Mouse (Mus musculus): ENCODE measurements around the gene Enpp1. TPM values are rescaled to one million over a fixed set of nuclear protein-coding genes. Genes with fewer than 3 reads are reported as not detected.

Enpp1 gene
- total RNA-seq (2014; rRNA removed) (3.5 and 6.3 TPM in 2 replicates), polyA plus RNA-seq (2015; fragmentation: Nextera tagmentation; extraction: Ambion mirVana) (3.0 and 3.5 TPM in 2 replicates)

DNA sequence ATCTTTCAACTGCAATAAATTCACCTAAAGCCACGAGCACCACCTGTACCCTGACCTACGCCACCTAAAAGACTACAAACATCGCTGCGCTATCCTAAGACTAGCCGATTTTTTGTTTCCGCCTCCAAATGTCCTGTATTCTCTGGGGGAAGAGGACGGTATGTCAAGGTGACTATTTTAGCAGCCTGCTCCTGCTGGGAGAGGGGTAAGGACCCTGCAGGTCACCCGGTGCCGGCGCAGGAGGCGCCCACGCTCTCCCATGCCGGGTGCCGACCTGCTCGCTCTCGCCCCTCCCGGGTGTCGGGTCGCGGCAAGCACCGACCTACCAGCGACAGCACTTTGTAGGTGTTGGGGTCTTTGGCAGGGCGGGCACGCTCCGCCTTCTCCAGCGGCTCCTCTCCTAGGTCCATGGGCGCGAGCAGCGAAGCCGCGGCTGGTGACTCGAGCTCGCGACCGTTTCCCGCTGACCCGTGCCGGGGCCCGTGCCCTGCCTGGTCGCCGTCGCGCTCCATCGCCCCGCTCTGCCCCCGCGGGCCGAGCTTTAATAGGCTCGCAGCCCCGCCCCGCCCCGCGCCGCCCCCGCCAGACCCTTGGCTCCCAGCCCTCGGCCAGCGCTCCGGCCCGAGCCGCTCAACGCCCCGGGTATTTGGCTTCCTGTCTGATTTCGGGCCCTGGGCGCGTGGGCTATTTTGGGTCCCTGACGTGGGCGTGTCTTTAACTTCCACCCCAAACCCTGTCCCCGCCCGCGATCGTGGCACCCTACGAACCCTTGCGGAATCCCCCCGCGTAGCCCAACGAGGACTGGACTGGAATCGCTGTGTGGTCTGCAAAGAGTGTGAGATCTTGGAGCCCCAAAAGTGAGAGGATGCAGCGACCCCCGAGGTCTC, at the start of gene Enpp1:
TSS of gene Enpp1 (minus strand) at position 680 of the 887 bp plus-strand sequence.
- Histone ChIP-seq H3K4me2 (ENCODE audit: low read depth, low read length, poor library complexity, severe bottlenecking) (peak within 1 kb of the TSS; percentile 99), H3K36me3 (ENCODE audit: insufficient read depth, low read length) (no peaks in the 10 kb centered on the region), H3K27me3 (ENCODE audit: insufficient read depth, low read length) (no peaks in the 10 kb centered on the region), H3K9me3 (ENCODE audit: low read length) (no peaks in the 10 kb centered on the region), H3K4me3 (ENCODE audit: low read depth, low read length) (peak within 1 kb of the TSS; percentile 75), H3K4me1 (ENCODE audit: insufficient read depth, low read length) (peaks cover 3% of the 10 kb centered on the region; the same call in 1 of the 2 replicates), H3K27ac (ENCODE audit: low read depth, low read length) (no peak within 1 kb of the TSS), H3K9ac (replicated peaks; ENCODE audit: low read length, poor library complexity, severe bottlenecking) (peak within 1 kb of the TSS; percentile 54)
- under 1% methylated on average over 71 of the region's 79 CpGs for WGBS
- peak; percentile 79 for ATAC-seq (ENCODE audit: low FRiP score)
- TF ChIP-seq CTCF (IDR thresholded peaks at IDR 0.05): no peak; the same call in 1 of the 2 replicates
- DNase-seq (ENCODE audit: low spot score): peak; percentile 23

DNA sequence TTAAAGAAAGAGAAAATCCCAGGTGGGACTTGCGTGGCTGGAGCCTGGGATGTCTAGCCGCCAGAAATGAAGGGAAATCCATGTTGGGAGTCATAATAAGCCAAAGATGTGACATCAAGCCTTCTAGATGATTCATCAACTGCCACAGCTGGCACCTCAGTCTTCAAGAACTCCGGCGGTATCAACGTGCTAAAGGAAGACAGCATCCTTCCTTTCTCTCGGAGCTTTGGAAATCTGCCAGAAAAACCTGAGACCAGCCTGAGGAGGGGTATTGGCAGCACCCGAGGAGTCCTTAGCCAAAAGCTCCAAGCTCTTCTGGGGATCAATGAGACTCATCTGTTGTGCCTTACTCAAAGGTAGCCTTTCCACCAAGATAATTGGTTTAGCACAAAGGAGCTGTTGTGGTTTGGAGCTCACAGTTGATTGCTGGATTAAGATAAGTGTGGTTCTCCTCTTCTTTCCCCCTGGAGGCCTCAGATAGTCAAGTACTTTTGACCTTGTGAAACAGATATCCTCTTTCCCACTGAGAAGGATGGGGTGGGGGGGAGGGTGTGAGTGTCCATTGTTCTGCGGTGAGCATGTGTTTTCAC, 46.5 kb upstream of the Enpp1 start:
- WGBS: 65% methylated on average over 8 of the region's 8 CpGs
- no peak overlapping the region for H3K9ac ChIP-seq (replicated peaks; ENCODE audit: low read length, poor library complexity, severe bottlenecking)
- no peaks in the 10 kb centered on the region for H3K9me3 ChIP-seq (ENCODE audit: low read length)
- H3K36me3 ChIP-seq (ENCODE audit: insufficient read depth, low read length): no peaks in the 10 kb centered on the region
- DNase-seq (ENCODE audit: low spot score): no peak
- H3K27me3 ChIP-seq (ENCODE audit: insufficient read depth, low read length): no peaks in the 10 kb centered on the region
- no peak for ATAC-seq (ENCODE audit: low FRiP score)
- H3K4me1 ChIP-seq (ENCODE audit: insufficient read depth, low read length): no peaks in the 10 kb centered on the region; the same call in none of the 2 replicates
- no peak overlapping the region for H3K4me3 ChIP-seq (ENCODE audit: low read depth, low read length)
- no peak for TF ChIP-seq CTCF (IDR thresholded peaks at IDR 0.05)
- H3K4me2 ChIP-seq (ENCODE audit: low read depth, low read length, poor library complexity, severe bottlenecking): no peak overlapping the region
- no peak overlapping the region for H3K27ac ChIP-seq (ENCODE audit: low read depth, low read length)

DNA sequence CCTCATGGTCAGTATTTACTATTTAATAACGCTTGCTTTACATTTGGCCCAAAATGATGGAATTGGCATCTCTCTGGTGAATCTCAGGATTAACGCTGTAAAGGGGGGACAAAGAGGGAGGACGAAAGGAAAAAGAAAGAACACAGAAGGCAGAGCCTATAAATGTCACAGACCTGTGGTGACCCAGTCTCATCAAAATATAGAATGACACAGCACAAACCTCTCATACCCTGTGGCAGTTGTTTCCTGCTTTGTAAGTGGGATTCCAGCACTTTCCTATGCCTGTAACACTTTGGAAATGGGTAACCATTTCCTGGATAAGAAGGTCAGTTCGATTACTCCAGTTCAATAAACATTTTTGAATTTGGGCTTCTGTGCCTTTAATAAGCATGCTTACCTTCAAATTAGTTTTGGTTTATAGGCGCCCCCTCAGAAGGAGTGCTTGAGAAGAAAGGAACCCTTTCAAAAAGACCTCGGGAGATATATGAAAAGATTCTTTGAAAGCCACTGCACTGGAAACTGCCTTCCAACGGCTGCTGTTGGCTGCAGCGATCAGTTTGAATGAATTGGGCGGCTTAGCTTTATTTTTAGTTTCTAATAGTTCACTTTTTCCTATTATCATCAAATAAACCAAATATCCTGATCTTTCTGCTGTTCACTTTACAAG, 43.0 kb upstream of the Enpp1 start:
- no peaks in the 10 kb centered on the region for H3K36me3 ChIP-seq (ENCODE audit: insufficient read depth, low read length)
- H3K4me1 ChIP-seq (ENCODE audit: insufficient read depth, low read length): no peaks in the 10 kb centered on the region; the same call in none of the 2 replicates
- H3K9me3 ChIP-seq (ENCODE audit: low read length): no peaks in the 10 kb centered on the region
- H3K27me3 ChIP-seq (ENCODE audit: insufficient read depth, low read length): no peaks in the 10 kb centered on the region
- WGBS: 44% methylated on average over 9 of the region's 9 CpGs
- ATAC-seq (ENCODE audit: low FRiP score) (no peak), DNase-seq (ENCODE audit: low spot score) (no peak)
- no peak overlapping the region for H3K4me3 ChIP-seq (ENCODE audit: low read depth, low read length)
- H3K9ac ChIP-seq (replicated peaks; ENCODE audit: low read length, poor library complexity, severe bottlenecking): no peak overlapping the region
- no peak for TF ChIP-seq CTCF (IDR thresholded peaks at IDR 0.05)
- H3K4me2 ChIP-seq (ENCODE audit: low read depth, low read length, poor library complexity, severe bottlenecking): peak overlapping the region; percentile 36; the same call in 1 of the 2 replicates
- no peak overlapping the region for H3K27ac ChIP-seq (ENCODE audit: low read depth, low read length)

DNA sequence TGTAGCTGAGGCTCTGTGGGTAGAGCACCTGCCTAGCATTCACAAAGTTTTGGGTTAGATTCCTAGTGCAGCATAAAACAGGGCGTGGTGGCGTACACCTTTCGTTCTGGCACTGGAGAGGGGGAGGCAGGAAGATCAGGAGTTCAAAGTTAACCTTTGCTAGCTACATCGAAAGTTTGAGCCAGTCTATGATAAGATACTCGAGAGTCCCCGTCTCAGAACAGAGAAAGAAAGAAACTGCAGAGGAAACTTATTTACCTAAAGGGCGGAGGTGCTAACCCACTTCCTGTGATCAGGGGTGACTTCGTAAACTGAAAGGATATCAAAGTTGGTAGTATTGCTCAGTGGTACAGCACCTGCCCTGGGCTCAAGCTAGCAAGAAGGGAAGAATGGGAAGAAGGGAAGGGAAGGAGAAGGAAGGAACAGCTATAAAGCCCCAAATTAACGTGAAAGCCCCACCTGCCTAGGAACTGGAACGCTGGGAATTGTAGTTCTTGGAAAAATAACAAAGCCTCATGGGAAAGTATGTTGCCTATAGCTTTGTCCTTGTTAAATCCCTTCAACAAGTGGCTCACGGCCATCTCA, 42.4 kb upstream of the Enpp1 start:
- no peaks in the 10 kb centered on the region for H3K27me3 ChIP-seq (ENCODE audit: insufficient read depth, low read length)
- H3K27ac ChIP-seq (ENCODE audit: low read depth, low read length): no peak overlapping the region
- H3K9ac ChIP-seq (replicated peaks; ENCODE audit: low read length, poor library complexity, severe bottlenecking): no peak overlapping the region
- peak overlapping the region; percentile 8; the same call in 1 of the 2 replicates for H3K4me3 ChIP-seq (ENCODE audit: low read depth, low read length)
- no peak for DNase-seq (ENCODE audit: low spot score)
- H3K4me2 ChIP-seq (ENCODE audit: low read depth, low read length, poor library complexity, severe bottlenecking): peak overlapping the region; percentile 36; the same call in 1 of the 2 replicates
- no peak for ATAC-seq (ENCODE audit: low FRiP score)
- TF ChIP-seq CTCF (IDR thresholded peaks at IDR 0.05): no peak
- no peaks in the 10 kb centered on the region for H3K9me3 ChIP-seq (ENCODE audit: low read length)
- H3K4me1 ChIP-seq (ENCODE audit: insufficient read depth, low read length): no peaks in the 10 kb centered on the region; the same call in none of the 2 replicates
- no peaks in the 10 kb centered on the region for H3K36me3 ChIP-seq (ENCODE audit: insufficient read depth, low read length)
- 52% methylated on average over 11 of the region's 11 CpGs for WGBS

DNA sequence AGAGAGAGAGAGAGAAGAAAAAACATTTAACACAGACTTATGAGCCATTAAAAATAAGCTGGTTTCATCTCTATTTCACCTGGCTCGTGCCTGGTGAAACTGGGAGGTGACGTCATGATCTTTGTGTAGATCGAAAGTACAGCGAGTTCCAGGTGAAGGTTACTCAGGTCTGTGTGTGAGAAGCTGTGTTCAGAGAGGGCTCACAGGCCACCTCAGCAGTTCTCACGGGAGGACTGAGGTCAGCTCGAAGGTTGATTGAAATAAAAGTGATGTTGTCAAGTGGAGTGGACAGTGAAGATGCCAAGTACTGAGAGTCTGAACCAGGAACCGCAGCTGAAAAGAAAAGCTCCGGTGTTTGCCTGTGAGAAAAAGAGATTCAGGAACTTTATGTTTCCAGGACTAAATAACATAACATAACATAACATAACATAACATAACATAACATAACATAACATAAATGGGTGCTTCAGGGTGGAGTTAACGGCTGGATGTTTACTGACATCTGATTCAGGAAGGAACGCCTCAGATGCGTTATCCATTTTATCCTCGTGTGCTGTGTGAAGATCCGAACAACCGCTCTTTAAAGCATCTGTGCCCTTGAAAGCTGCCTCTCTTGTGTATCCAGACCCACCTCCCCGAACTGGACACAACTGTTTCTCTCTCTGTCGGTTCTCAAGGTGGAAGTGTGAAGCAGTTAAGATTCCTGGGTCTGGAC, 41.7 kb upstream of the Enpp1 start:
- H3K9me3 ChIP-seq (ENCODE audit: low read length): no peaks in the 10 kb centered on the region
- no peak for TF ChIP-seq CTCF (IDR thresholded peaks at IDR 0.05)
- no peak for ATAC-seq (ENCODE audit: low FRiP score)
- H3K27me3 ChIP-seq (ENCODE audit: insufficient read depth, low read length): no peaks in the 10 kb centered on the region
- WGBS: 75% methylated on average over 16 of the region's 16 CpGs
- H3K36me3 ChIP-seq (ENCODE audit: insufficient read depth, low read length): no peaks in the 10 kb centered on the region
- no peak overlapping the region for H3K27ac ChIP-seq (ENCODE audit: low read depth, low read length)
- no peaks in the 10 kb centered on the region; the same call in none of the 2 replicates for H3K4me1 ChIP-seq (ENCODE audit: insufficient read depth, low read length)
- H3K4me2 ChIP-seq (ENCODE audit: low read depth, low read length, poor library complexity, severe bottlenecking): no peak overlapping the region
- no peak for DNase-seq (ENCODE audit: low spot score)
- no peak overlapping the region for H3K4me3 ChIP-seq (ENCODE audit: low read depth, low read length)
- H3K9ac ChIP-seq (replicated peaks; ENCODE audit: low read length, poor library complexity, severe bottlenecking): no peak overlapping the region

Measured in midbrain, postnatal 0 days (tissue).